Mouse (Mus musculus) liver, postnatal 0 days (tissue): ENCODE results near the gene Tnp1. TPM values are rescaled to one million over a fixed set of nuclear protein-coding genes. Genes with fewer than 3 reads are reported as not detected.

Source experiments
- ATAC-seq: fragments of 200-750 bp; cut with Nextera tagmentation; 2 replicates; pipeline ENCODE4 v1.8.0; 2017; ENCODE audit warnings: mild to moderate bottlenecking, moderate library complexity
- DNase-seq: peaks from one replicate; pipeline ENCODE4 v3.0.0-alpha.2; 2016
- H3K27ac ChIP-seq: fragments of 300-500 bp; sonication (generic); 2 replicates; pipeline ENCODE4 v1.5.1; 2014; ENCODE audit warnings: antibody characterized with exemption, moderate library complexity, mild to moderate bottlenecking, low read depth
- H3K27me3 ChIP-seq: fragments of 300-500 bp; sonication (generic); 2 replicates; pipeline ENCODE4 v1.6.1; 2014; ENCODE audit warnings: low read length, control low read depth, mixed read lengths; ENCODE audit not compliant: insufficient read depth
- H3K36me3 ChIP-seq: fragments of 300-500 bp; sonication (generic); replicated peaks from 2 replicates; pipeline ENCODE4 v1.6.1; 2014; ENCODE audit warnings: mild to moderate bottlenecking, control low read depth, low read length, moderate library complexity, mixed read lengths; ENCODE audit not compliant: insufficient read depth
- H3K4me1 ChIP-seq: fragments of 300-500 bp; sonication (generic); 2 replicates; pipeline ENCODE4 v1.6.1; 2014; ENCODE audit warnings: antibody characterized with exemption, mild to moderate bottlenecking, control low read depth; ENCODE audit not compliant: insufficient read depth
- H3K4me2 ChIP-seq: fragments of 300-500 bp; sonication (generic); 2 replicates; pipeline ENCODE4 v1.6.1; 2014; ENCODE audit warnings: low read depth, mild to moderate bottlenecking, low read length, moderate library complexity, mixed read lengths
- H3K4me3 ChIP-seq: fragments of 300-500 bp; sonication (generic); 2 replicates; pipeline ENCODE4 v1.5.1; 2014; ENCODE audit warnings: low read depth, low read length
- H3K9ac ChIP-seq: fragments of 300-500 bp; sonication (generic); replicated peaks from 2 replicates; pipeline ENCODE4 v1.6.1; 2014; ENCODE audit warnings: mild to moderate bottlenecking, moderate library complexity
- H3K9me3 ChIP-seq: fragments of 300-500 bp; sonication (generic); 2 replicates; pipeline ENCODE4 v1.6.1; 2016; ENCODE audit warnings: mild to moderate bottlenecking, control low read depth, low read length, mixed read lengths
- CTCF ChIP-seq: sonication (generic); IDR thresholded peaks from 2 replicates; pipeline ENCODE4 v1.5.1; 2016; ENCODE audit warnings: antibody characterized with exemption, low read depth
- EP300 ChIP-seq: IDR thresholded peaks from 2 replicates; pipeline ENCODE4 v1.6.1; 2016; ENCODE audit warnings: antibody characterized with exemption, low read depth, mild to moderate bottlenecking
- WGBS: fragments of 180-500 bp; shearing (Covaris S2); extraction: QIAGEN DNeasy Blood & Tissue Kit; methylation state at CpG from one replicate; pipeline ENCODE4 v1.1.7; 2014; ENCODE audit not compliant: insufficient replicate concordance; 5-methylcytosine and 5-hydroxymethylcytosine counted together
- polyA plus RNA-seq: library from polyadenylated mRNA; unstranded; fragments of >200 nt; fragmentation: Nextera tagmentation; extraction: Ambion mirVana; gene quantifications from 2 replicates; pipeline ENCODE4 v1.2.1, GENCODE M21; 2015

Gene Tnp1
- polyA plus RNA-seq, 1 experiment from 2014 or later: not detected

DNA sequence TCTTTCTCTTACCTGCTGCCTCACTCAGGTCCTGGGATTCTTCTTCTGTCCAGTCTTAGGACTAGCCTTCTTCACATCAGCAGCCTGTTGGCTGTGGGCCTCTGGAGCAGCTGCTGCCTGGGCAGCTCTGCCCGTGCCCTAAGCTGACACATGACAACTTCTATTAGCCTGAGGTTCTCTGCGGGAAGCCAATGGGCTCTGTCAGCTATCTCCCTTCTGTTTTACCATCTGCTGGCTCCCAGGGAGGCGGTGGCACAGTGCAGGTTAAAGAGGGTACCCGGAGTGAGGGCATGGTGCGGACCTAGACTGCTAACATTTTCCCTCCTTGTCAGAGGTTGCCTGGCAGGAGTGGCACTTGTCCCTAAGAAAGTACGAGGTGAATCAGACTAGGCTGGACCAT lies 39.5 kb upstream of the Tnp1 start:
- no peak overlapping the region for H3K27ac ChIP-seq
- no peaks in the 10 kb centered on the region for H3K36me3 ChIP-seq
- no peak overlapping the region for H3K4me2 ChIP-seq
- WGBS: 78% methylated on average over 6 of the region's 6 CpGs
- no peak for TF ChIP-seq EP300
- TF ChIP-seq CTCF: no peak
- H3K4me1 ChIP-seq: no peaks in the 10 kb centered on the region
- H3K27me3 ChIP-seq: no peaks in the 10 kb centered on the region
- no peaks in the 10 kb centered on the region for H3K9me3 ChIP-seq
- H3K4me3 ChIP-seq: no peak overlapping the region
- ATAC-seq: no peak
- no peak overlapping the region for H3K9ac ChIP-seq
- DNase-seq: no peak

- no peaks in the 10 kb centered on the region for H3K4me1 ChIP-seq
- ATAC-seq (no peak), DNase-seq (no peak)
- H3K4me2 ChIP-seq: no peak overlapping the region
- no peaks in the 10 kb centered on the region for H3K27me3 ChIP-seq
- H3K9ac ChIP-seq: no peak overlapping the region
- H3K4me3 ChIP-seq: no peak overlapping the region
- no peaks in the 10 kb centered on the region for H3K9me3 ChIP-seq
- no peak for TF ChIP-seq EP300
- WGBS: 66% methylated on average over 9 of the region's 9 CpGs
- H3K27ac ChIP-seq: no peak overlapping the region
- H3K36me3 ChIP-seq: no peaks in the 10 kb centered on the region
These were observed 38.0 kb upstream of the Tnp1 start for GRCm38 (mm10) chr1:73053545-73054326.

- Histone ChIP-seq H3K9ac (no peak overlapping the region), H3K36me3 (no peaks in the 10 kb centered on the region), H3K27ac (no peak overlapping the region), H3K27me3 (no peaks in the 10 kb centered on the region), H3K4me3 (no peak overlapping the region), H3K4me2 (no peak overlapping the region), H3K4me1 (peaks cover 12% of the 10 kb centered on the region; the same call in 1 of the 2 replicates), H3K9me3 (no peaks in the 10 kb centered on the region)
- DNase-seq: no peak
- ATAC-seq: peak; percentile 81
- TF ChIP-seq EP300 (0 out of 2 replicates have a peak, but pooled peaks have one; percentile 49), CTCF (no peak)
- WGBS: 75% methylated on average over 5 of the region's 6 CpGs
These were observed 31.4 kb upstream of the Tnp1 start for GRCm38 (mm10) chr1:73046896-73047672.

DNA sequence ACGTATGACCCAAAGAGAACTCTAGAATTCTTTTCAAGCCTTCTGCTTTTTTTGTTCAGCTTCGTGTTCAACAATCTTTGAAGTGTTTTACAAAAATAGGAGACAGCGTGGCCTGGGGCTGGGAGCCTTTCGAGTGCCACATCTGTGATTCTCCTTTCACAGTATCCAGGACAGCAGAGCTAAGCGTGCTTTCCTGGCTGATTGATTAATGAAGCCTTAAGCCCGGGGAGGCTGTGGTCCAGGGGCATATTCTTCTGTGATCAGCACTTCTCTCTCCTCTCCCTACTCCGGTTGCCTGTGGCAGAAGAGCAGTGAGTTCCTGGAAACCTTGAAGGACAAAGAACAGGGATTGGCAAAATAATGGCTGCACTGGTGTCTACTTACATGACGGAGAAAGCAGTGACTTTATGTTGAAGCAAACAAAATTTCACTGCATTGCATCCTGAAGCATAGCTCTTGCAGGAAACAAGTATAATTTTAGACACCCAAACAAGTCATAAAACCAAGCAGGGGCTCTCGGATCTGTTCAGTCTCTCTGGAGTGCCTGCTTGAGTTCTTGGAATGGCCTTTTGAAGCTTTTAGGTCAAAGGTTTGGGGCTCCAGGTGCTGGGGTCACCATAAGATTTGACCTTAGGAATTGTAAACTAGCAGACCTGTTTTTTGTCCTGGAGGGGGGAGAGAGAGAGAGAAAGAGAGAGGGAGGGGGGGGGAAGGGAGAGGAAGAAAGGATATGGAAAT lies 30.4 kb upstream of the Tnp1 start:
- H3K36me3 ChIP-seq: no peaks in the 10 kb centered on the region
- H3K27me3 ChIP-seq: no peaks in the 10 kb centered on the region
- H3K4me2 ChIP-seq: no peak overlapping the region
- 62% methylated on average over 9 of the region's 9 CpGs for WGBS
- H3K4me3 ChIP-seq: no peak overlapping the region
- no peak for TF ChIP-seq CTCF
- TF ChIP-seq EP300: no peak
- no peak for ATAC-seq
- no peak overlapping the region for H3K27ac ChIP-seq
- H3K9ac ChIP-seq: no peak overlapping the region
- no peaks in the 10 kb centered on the region for H3K9me3 ChIP-seq
- DNase-seq: no peak
- H3K4me1 ChIP-seq: peaks cover 13% of the 10 kb centered on the region

GRCm38 (mm10) chr1:73043671-73044070 lies 28.0 kb upstream of the Tnp1 start:
- no peaks in the 10 kb centered on the region for H3K27me3 ChIP-seq
- no peaks in the 10 kb centered on the region for H3K36me3 ChIP-seq
- DNase-seq: no peak
- no peak overlapping the region for H3K9ac ChIP-seq
- ATAC-seq: no peak
- no peak overlapping the region for H3K4me3 ChIP-seq
- H3K4me1 ChIP-seq: peaks cover 30% of the 10 kb centered on the region
- no peak for TF ChIP-seq EP300
- TF ChIP-seq CTCF: no peak
- H3K27ac ChIP-seq: no peak overlapping the region
- WGBS: 85% methylated on average over 10 of the region's 10 CpGs
- H3K4me2 ChIP-seq: no peak overlapping the region
- no peaks in the 10 kb centered on the region for H3K9me3 ChIP-seq
